Mouse (Mus musculus): ENCODE results near the gene Gng10. TPM values are rescaled to one million over a fixed set of nuclear protein-coding genes. Genes with fewer than 3 reads are reported as not detected.

Gene Gng10
- polyA plus RNA-seq (2015; fragmentation: Nextera tagmentation; extraction: Ambion mirVana), result 104 and 122 TPM in 2 replicates

DNA sequence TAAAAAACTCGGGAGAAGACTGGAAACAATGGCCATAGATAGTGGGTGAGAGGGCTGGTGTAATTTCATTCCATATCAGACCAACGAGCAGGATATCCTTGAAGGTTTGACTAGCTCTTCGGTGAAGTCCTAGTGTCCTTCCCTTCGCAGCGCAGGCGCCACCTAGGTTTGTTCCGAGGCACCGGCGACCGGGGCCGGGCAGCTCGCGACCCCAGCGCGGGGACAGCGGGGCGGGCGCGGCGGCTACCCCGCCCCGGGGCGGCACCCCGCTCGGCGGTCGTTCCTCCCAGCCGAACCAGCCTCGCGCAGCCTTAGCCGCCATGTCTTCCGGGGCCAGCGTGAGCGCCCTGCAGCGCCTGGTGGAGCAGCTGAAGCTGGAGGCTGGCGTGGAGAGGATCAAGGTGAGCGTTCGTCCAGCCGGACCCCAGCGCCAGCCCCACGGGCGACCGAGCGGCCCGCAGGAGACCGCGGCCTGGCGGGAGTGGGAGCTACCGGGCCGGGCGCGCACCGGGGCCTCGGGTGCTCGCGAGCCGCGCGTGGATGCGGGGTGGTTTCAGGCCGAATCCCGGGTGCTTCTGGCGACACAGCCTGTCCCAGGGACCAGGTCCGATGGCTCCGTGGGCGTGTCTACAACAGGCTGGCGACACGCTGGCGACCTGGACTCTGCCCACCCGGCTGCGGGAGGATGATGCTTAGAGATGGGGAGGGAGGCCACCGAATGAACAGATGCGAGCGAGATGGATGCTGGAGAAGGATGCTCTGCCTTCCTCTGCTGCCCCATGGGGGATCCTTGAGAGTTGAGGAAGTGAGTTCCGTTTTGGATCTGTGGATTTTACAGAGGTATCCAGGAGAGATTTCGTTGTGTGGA is at the start of gene Gng10:
TSS of gene Gng10 (plus strand) at position 171 of the 868 bp plus-strand sequence.

DNA sequence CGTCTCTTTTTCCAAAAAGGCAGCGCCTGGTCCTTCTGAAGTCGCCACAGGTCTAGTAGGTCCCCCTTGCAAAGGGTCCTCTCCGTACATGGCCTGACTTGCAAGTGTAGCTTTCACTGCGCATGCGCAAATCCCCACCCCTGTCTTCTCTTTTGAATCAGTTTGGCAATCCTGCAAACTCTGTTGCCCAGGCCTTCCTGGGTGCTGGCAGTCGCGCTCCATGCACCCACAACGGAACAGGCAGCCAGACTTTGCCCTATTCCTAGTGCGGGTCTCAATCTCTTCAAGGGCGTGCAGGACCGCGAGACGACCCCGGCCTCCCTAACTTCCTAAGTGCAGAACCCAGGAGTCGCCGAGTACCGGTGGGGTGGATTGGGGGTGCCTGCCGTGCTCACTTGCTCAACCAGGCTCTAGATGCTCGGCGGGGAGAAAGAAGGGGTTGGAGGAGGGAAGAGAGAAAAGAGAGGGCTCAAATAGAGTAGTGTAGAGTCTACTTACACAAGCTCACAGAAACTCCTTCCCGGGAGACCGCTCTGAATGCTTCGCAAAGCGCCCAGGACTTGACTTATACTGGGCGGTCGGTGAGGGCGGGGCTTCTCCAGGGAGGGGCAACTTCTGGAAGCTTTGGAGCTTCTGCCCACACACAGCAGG is 48.2 kb upstream of the Gng10 start, which contains the start of gene Ptgr1:
TSS of gene Ptgr1 (minus strand) at position 580 of the 651 bp plus-strand sequence.

DNA sequence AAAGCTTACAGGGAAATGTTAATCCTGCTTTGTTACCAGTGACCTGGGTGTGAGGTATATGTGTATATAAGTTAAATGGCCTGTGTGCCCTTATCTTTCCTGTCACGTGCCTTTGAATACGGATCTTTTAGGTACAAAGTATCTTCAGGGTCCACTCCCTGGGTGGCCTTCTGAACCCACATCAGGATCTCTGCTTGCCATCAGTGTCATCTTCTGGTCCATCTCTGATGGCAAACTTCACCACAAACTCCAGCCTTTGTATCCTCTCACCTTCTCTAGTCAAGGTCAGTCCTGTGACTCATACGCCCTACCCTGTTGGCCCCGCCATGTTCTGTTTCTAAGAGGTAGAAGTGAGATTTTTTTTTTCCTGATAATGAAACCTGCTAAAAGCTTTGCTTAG is 40.1 kb upstream of the Gng10 start, which contains the start of gene Dnajc25:
TSS of gene Dnajc25 (plus strand) at position 301 of the 400 bp plus-strand sequence.

DNA sequence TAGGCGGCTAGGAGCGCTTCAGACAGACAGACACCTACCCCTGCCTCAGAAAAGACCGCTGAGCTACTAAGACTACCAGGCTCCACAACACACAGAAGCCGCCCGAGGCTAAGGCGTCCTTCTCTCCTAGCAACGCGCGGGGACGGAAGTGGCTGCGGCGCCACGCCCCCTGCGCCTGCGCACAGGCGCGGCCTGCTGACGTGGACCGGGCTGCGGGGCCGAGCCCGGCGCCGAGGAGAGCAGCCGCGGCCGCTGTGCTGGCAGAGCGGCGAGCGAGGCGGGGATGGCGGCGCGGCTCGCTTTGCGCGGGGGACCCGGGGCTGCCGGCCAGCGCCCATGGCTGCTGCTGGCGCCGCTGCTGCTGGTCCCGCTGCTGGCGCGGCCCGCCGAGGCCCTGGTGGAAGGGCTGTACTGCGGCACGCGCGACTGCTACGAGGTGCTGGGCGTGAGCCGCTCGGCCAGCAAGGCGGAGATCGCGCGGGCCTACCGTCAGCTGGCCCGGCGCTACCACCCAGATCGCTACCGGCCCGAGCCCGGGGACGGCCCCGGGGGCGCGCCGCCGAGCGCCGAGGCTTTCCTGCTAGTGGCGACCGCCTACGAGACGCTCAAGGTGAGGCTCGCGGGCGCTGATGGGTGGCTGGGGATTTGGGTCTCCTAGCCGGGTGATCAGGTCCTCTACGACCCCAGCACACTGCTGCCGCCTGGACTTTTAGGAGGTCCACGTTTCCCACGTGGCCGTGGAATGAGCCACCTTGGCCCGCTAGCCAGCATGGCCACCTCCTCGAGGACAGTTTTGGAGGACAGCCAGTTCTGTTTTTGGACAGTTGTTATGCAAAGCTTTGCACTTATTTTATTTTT is 31.7 kb upstream of the Gng10 start, which contains the start of gene Gm20503:
TSS of gene Gm20503 (plus strand) at position 263 of the 858 bp plus-strand sequence.

Other genes starting within 250 kb of the Gng10 start
- gene Olfr267, start 247.4 kb upstream of the Gng10 start, polyA plus RNA-seq (2015; fragmentation: Nextera tagmentation; extraction: Ambion mirVana), result not detected in 2 replicates
- gene Ecpas, start 122.3 kb upstream of the Gng10 start, polyA plus RNA-seq (2015; fragmentation: Nextera tagmentation; extraction: Ambion mirVana), result 14.0 and 17.4 TPM in 2 replicates
- gene Zkscan16, start 91.5 kb upstream of the Gng10 start, polyA plus RNA-seq (2015; fragmentation: Nextera tagmentation; extraction: Ambion mirVana), result not detected in 2 replicates
- 129 and 146 TPM in 2 replicates for gene Ptgr1, start 48.0 kb upstream of the Gng10 start, polyA plus RNA-seq (2015; fragmentation: Nextera tagmentation; extraction: Ambion mirVana)
- gene Dnajc25, start 40.0 kb upstream of the Gng10 start, polyA plus RNA-seq (2015; fragmentation: Nextera tagmentation; extraction: Ambion mirVana), result 16.7 and 18.5 TPM in 2 replicates
- gene Gm20503, start 31.9 kb upstream of the Gng10 start, polyA plus RNA-seq (2015; fragmentation: Nextera tagmentation; extraction: Ambion mirVana), result 19.8 TPM in 2 replicates
- gene AI481877, start 103.9 kb downstream of the Gng10 start, polyA plus RNA-seq (2015; fragmentation: Nextera tagmentation; extraction: Ambion mirVana), result not detected in 2 replicates
- gene Ugcg, start 154.2 kb downstream of the Gng10 start, polyA plus RNA-seq (2015; fragmentation: Nextera tagmentation; extraction: Ambion mirVana), result 9.1 and 11.1 TPM in 2 replicates